8 mouse cellular contexts compared by ENCODE assay signal in the genomic region with DNA sequence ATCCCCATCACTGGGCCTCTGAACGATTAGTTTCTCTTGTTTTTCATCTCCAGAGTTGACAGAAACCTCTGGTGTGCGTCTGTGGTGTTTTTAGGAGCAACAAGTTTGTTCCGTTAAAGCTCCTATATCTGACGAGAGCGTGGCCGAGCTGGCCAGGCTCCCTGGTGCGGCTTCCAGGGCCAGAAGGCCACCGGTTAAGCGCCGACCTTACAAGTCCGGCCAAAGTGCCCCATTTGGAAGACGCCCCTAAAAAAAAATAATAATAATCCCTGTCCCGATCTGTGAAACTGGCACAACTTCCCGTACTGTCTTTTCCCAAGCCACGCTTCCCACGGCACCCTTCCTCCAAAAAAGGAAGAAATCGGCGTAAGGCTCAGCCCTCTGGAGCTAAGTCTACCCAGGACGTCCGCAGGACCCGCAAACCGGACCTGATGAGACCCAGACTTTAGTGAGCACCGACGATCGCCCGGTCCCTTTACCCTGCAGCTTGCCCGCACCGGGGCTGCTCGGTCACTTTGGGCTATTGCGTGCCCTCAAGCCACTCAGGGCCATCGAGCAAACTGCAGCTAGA. TPM values are rescaled to one million over a fixed set of nuclear protein-coding genes. Genes with fewer than 3 reads are reported as not detected.
DNase-seq lines count a peak whose midpoint lies in the region; ATAC-seq and TF ChIP-seq lines count a peak whose summit lies in the region.

No protein-coding gene starts in this region.

- WGBS in forebrain, embryonic 14.5 days, result 6% methylated on average over 31 of the region's 31 CpGs
- 2% methylated on average over 31 of the region's 31 CpGs for WGBS in kidney, embryonic 14.5 days
- WGBS in midbrain, embryonic 10.5 days, result 1% methylated on average over 31 of the region's 31 CpGs

- H3K9ac ChIP-seq in ES-E14 (ENCODE audit: insufficient read depth, low read depth, low read length, poor library complexity, severe bottlenecking), result peak overlapping the region; percentile 75
- H3K9ac ChIP-seq in forebrain, embryonic 14.5 days (ENCODE audit: low read length), result peak overlapping the region; percentile 66
- H3K9ac ChIP-seq in kidney, embryonic 14.5 days (ENCODE audit: low read depth, low read length), result peak overlapping the region; percentile 75

- in situ Hi-C loops in ES-E14 (cut with MboI; ENCODE audit: low sequenced_read_pairs in 2 of 2, unreplicated experiment in 2 of 2), result no loop called here

- no peaks in the 10 kb centered on the region for H3K36me3 ChIP-seq in erythroblast, embryonic 14.5 days (ENCODE audit: control insufficient read depth)
- no peaks in the 10 kb centered on the region for H3K36me3 ChIP-seq in ES-E14 (ENCODE audit: control insufficient read depth, insufficient read depth, low read length, poor library complexity, severe bottlenecking)
- no peaks in the 10 kb centered on the region for H3K36me3 ChIP-seq in forebrain, embryonic 14.5 days (ENCODE audit: control insufficient read depth, insufficient read depth, low read length)
- H3K36me3 ChIP-seq in kidney, embryonic 14.5 days (ENCODE audit: control insufficient read depth, insufficient read depth, low read length), result no peaks in the 10 kb centered on the region
- no peaks in the 10 kb centered on the region for H3K36me3 ChIP-seq in midbrain, embryonic 10.5 days

- no peak for ATAC-seq in erythroblast, adult 5-6 weeks (replicated peaks; ENCODE audit: low FRiP score, poor library complexity, severe bottlenecking)
- ATAC-seq in forebrain, embryonic 14.5 days, result no peak
- no peak for ATAC-seq in kidney, embryonic 14.5 days (ENCODE audit: low FRiP score, low TSS enrichment)

- no peak for DNase-seq in ES-E14 (ENCODE audit: low read depth, low spot score)
- DNase-seq in forebrain, embryonic 14.5 days (ENCODE audit: low spot score), result no peak
- no peak for DNase-seq in midbrain, embryonic 10.5 days (ENCODE audit: low spot score)
- DNase-seq in cerebellum, adult 11-12 months, result no peak
- DNase-seq in thymus, adult 18-20 months, result no peak

- peaks cover 23% of the 10 kb centered on the region for H3K27me3 ChIP-seq in erythroblast, embryonic 14.5 days (ENCODE audit: control insufficient read depth)
- H3K27me3 ChIP-seq in forebrain, embryonic 14.5 days (replicated peaks; ENCODE audit: control insufficient read depth, insufficient read depth, low read length), result peaks cover 12% of the 10 kb centered on the region; the same call in 1 of the 2 replicates
- no peaks in the 10 kb centered on the region for H3K27me3 ChIP-seq in kidney, embryonic 14.5 days (ENCODE audit: control insufficient read depth, insufficient read depth, low read length)
- peaks cover 23% of the 10 kb centered on the region for H3K27me3 ChIP-seq in midbrain, embryonic 10.5 days (ENCODE audit: low read depth, poor library complexity, severe bottlenecking)

- H3K4me1 ChIP-seq in erythroblast, embryonic 14.5 days (ENCODE audit: control insufficient read depth), result peaks cover 53% of the 10 kb centered on the region
- peaks cover 0 to 10% of the 10 kb centered on the region in 2 experiments; a peak in 3 of 4 replicates for H3K4me1 ChIP-seq in ES-E14 (ENCODE audit: control insufficient read depth in 2 of 2, insufficient read depth in 2 of 2, low read length in 2 of 2, poor library complexity in 1 of 2)
- 0 out of 2 replicates have a peak, but pooled peaks cover 12% of the 10 kb centered on the region for H3K4me1 ChIP-seq in forebrain, embryonic 14.5 days (ENCODE audit: control insufficient read depth, insufficient read depth, low read length)
- peaks cover 25% of the 10 kb centered on the region for H3K4me1 ChIP-seq in kidney, embryonic 14.5 days (ENCODE audit: control insufficient read depth, insufficient read depth, low read length)
- peaks cover 61% of the 10 kb centered on the region for H3K4me1 ChIP-seq in midbrain, embryonic 10.5 days

- H3K27ac ChIP-seq in ES-E14 (ENCODE audit: insufficient read depth, low read depth, low read length, poor library complexity, severe bottlenecking), result no peak overlapping the region
- peak overlapping the region; percentile 14; the same call in 1 of the 2 replicates for H3K27ac ChIP-seq in forebrain, embryonic 14.5 days (ENCODE audit: low read depth, low read length)
- peak overlapping the region; percentile 57; the same call in 1 of the 2 replicates for H3K27ac ChIP-seq in kidney, embryonic 14.5 days (ENCODE audit: low read depth, low read length)
- peak overlapping the region; percentile 88 for H3K27ac ChIP-seq in midbrain, embryonic 10.5 days (replicated peaks)

- peak overlapping the region; percentile 79 for H3K4me3 ChIP-seq in erythroblast, embryonic 14.5 days (replicated peaks)
- H3K4me3 ChIP-seq in ES-E14 (ENCODE audit: insufficient read depth in 1 of 2, low read depth in 1 of 2, low read length in 2 of 2, poor library complexity in 1 of 2, severe bottlenecking in 1 of 2), result peak overlapping the region; percentile 68 to 94
- peak overlapping the region; percentile 55 for H3K4me3 ChIP-seq in forebrain, embryonic 14.5 days (ENCODE audit: low read depth, low read length)
- H3K4me3 ChIP-seq in kidney, embryonic 14.5 days (ENCODE audit: low read length), result peak overlapping the region; percentile 58
- peak overlapping the region; percentile 70 for H3K4me3 ChIP-seq in midbrain, embryonic 10.5 days

- H3K4me2 ChIP-seq in forebrain, embryonic 14.5 days (ENCODE audit: low read length), result peak overlapping the region; percentile 95
- H3K4me2 ChIP-seq in kidney, embryonic 14.5 days (replicated peaks; ENCODE audit: low read depth, low read length), result peak overlapping the region; percentile 60

- no peaks in the 10 kb centered on the region for H3K9me3 ChIP-seq in erythroblast, embryonic 14.5 days (ENCODE audit: control insufficient read depth, low read length)
- no peaks in the 10 kb centered on the region for H3K9me3 ChIP-seq in ES-E14 (ENCODE audit: control insufficient read depth, insufficient read depth, low read depth, low read length)
- H3K9me3 ChIP-seq in forebrain, embryonic 14.5 days (replicated peaks; ENCODE audit: control insufficient read depth, low read length), result no peaks in the 10 kb centered on the region
- H3K9me3 ChIP-seq in kidney, embryonic 14.5 days (ENCODE audit: control insufficient read depth, low read length), result no peaks in the 10 kb centered on the region
- H3K9me3 ChIP-seq in midbrain, embryonic 10.5 days (replicated peaks), result no peaks in the 10 kb centered on the region

TF ChIP-seq in ES-E14, 5 proteins besides CTCF, POLR2A, EP300 and RAD21:
- TF ChIP-seq MAFK (IDR thresholded peaks at IDR 0.05; ENCODE audit: insufficient read depth, low read depth, low read length) (no peak), HCFC1 (IDR thresholded peaks at IDR 0.05; ENCODE audit: borderline replicate concordance, insufficient read depth, low read length) (no peak), ZNF384 (IDR thresholded peaks at IDR 0.05; ENCODE audit: low read depth, low read length) (no peak), ZC3H11A (IDR thresholded peaks at IDR 0.05; ENCODE audit: borderline replicate concordance, low read depth, low read length) (no peak), CHD2 (IDR thresholded peaks at IDR 0.05; ENCODE audit: low read depth, low read length) (no peak)
TF ChIP-seq in ES-E14: peak in this region for 0.

RNA-seq across cellular contexts. Expression of gene Rassf3, which starts 1.0 kb away (rescaled TPM):
- 0.06 and 0.07 TPM in 2 replicates for polyA plus RNA-seq in erythroblast, embryonic 14.5 days (2012)
- 11.7 and 12.5 TPM in 2 replicates for total RNA-seq in erythroblast, adult 5-6 weeks (2015; ENCODE audit: low replicate concordance)
- total RNA-seq in erythroblast, adult 5-6 weeks (2017; ENCODE audit: low replicate concordance), result 7.8 and 12.7 TPM in 2 replicates
- total RNA-seq in ES-E14 (2012; rRNA removed), result 11.9 and 13.1 TPM in 2 replicates
- 4.4 and 4.7 TPM in 2 replicates for polyA plus RNA-seq in forebrain, embryonic 14.5 days (2014; fragmentation: Nextera tagmentation; extraction: Ambion mirVana)
- 8.9 and 13.5 TPM in 2 replicates for polyA plus RNA-seq in kidney, embryonic 14.5 days (2014; fragmentation: Nextera tagmentation; extraction: Ambion mirVana)
- 7.2 and 7.8 TPM in 2 replicates for polyA plus RNA-seq in midbrain, embryonic 10.5 days (2016; fragmentation: Nextera tagmentation; extraction: Ambion mirVana)
